Mouse (Mus musculus): ENCODE data around the gene Rab4b. TPM values are rescaled to one million over a fixed set of nuclear protein-coding genes. Genes with fewer than 3 reads are reported as not detected.

The Rab4b gene
- polyA plus RNA-seq, 1 experiment: 56.3 TPM

DNA sequence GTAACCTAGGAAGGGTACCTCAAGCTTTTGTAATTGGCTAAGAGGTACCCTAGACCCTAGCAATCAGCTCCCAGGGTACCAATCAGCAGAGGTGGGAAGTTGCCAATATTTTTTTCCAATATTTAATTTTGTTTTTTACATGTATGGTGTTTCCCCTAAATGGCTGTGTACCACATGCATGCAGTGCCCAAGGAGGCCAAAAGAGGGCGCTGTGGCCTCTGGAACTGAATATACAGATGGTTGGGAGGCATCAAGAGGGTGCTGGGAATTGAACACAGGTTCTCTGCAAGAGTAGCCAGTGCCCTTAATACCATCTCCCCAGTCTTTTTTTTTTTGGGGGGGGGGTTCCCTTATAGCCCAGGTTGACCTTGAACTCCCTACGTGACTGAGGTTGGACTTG is 47.3 kb downstream of the Rab4b start:
- H3K4me3 ChIP-seq: no peak overlapping the region
- H3ac ChIP-seq (ENCODE audit: control insufficient read depth, insufficient read length): no peak overlapping the region
- H3K36me3 ChIP-seq (ENCODE audit: control insufficient read depth, insufficient read depth): no peaks in the 10 kb centered on the region
- H3K27me3 ChIP-seq (ENCODE audit: control insufficient read depth, insufficient read depth, insufficient read length): no peaks in the 10 kb centered on the region
- H3K4me2 ChIP-seq (ENCODE audit: low read depth): no peak overlapping the region
- no peaks in the 10 kb centered on the region for H3K79me2 ChIP-seq (ENCODE audit: control insufficient read depth, insufficient read depth)
- TF ChIP-seq MYOD1 (IDR thresholded peaks at IDR 0.05; ENCODE audit: control insufficient read depth in 1 of 3, insufficient read length in 2 of 3, low read depth in 2 of 3) (no peak), REST (IDR thresholded peaks at IDR 0.05; ENCODE audit: insufficient read depth, insufficient read length) (no peak), E2F4 (IDR thresholded peaks at IDR 0.05; ENCODE audit: insufficient read depth) (no peak), SRF (IDR thresholded peaks at IDR 0.05; ENCODE audit: control insufficient read depth, insufficient read length, low read depth) (no peak), POLR2AphosphoS2 (IDR thresholded peaks at IDR 0.05; ENCODE audit: insufficient read length, low read depth) (no peak), CEBPB (IDR thresholded peaks at IDR 0.05; ENCODE audit: insufficient read depth, poor library complexity, severe bottlenecking) (no peak), TCF12 (IDR thresholded peaks at IDR 0.05; ENCODE audit: insufficient read depth, poor library complexity, severe bottlenecking) (no peak), USF1 (IDR thresholded peaks at IDR 0.05; ENCODE audit: low read depth) (no peak)

GRCm38 (mm10) chr7:27130521-27131370 is 48.0 kb downstream of the Rab4b start:
- no peak for TF ChIP-seq MYOG (IDR thresholded peaks at IDR 0.05; ENCODE audit: control insufficient read depth in 1 of 3, insufficient read depth in 1 of 3, insufficient read length in 2 of 3, low read depth in 2 of 3)
- no peak for TF ChIP-seq TCF12 (IDR thresholded peaks at IDR 0.05; ENCODE audit: insufficient read depth, poor library complexity, severe bottlenecking)
- TF ChIP-seq TCF3 (IDR thresholded peaks at IDR 0.05; ENCODE audit: insufficient read length, low read depth): no peak
- TF ChIP-seq POLR2A (IDR thresholded peaks at IDR 0.05; ENCODE audit: insufficient read length, low read depth): no peak
- TF ChIP-seq SRF (IDR thresholded peaks at IDR 0.05; ENCODE audit: control insufficient read depth, insufficient read length, low read depth): no peak
- TF ChIP-seq MYOD1 (IDR thresholded peaks at IDR 0.05; ENCODE audit: control insufficient read depth in 1 of 3, insufficient read length in 2 of 3, low read depth in 2 of 3): no peak
- H3K4me3 ChIP-seq: no peak overlapping the region
- no peaks in the 10 kb centered on the region for H3K79me2 ChIP-seq (ENCODE audit: control insufficient read depth, insufficient read depth)
- no peak overlapping the region for H3ac ChIP-seq (ENCODE audit: control insufficient read depth, insufficient read length)
- no peaks in the 10 kb centered on the region for H3K36me3 ChIP-seq (ENCODE audit: control insufficient read depth, insufficient read depth)
- no peaks in the 10 kb centered on the region for H3K27me3 ChIP-seq (ENCODE audit: control insufficient read depth, insufficient read depth, insufficient read length)
- no peak overlapping the region for H3K4me2 ChIP-seq (ENCODE audit: low read depth)

- Histone ChIP-seq H3K36me3 (ENCODE audit: control insufficient read depth, insufficient read depth) (no peaks in the 10 kb centered on the region), H3K79me2 (ENCODE audit: control insufficient read depth, insufficient read depth) (no peaks in the 10 kb centered on the region), H3K27me3 (ENCODE audit: control insufficient read depth, insufficient read depth, insufficient read length) (peaks cover 4% of the 10 kb centered on the region), H3K4me2 (ENCODE audit: low read depth) (no peak overlapping the region), H3K4me3 (no peak overlapping the region), H3ac (ENCODE audit: control insufficient read depth, insufficient read length) (no peak overlapping the region)
- TF ChIP-seq MYOG (IDR thresholded peaks at IDR 0.05; ENCODE audit: control insufficient read depth in 1 of 3, insufficient read depth in 1 of 3, insufficient read length in 2 of 3, low read depth in 2 of 3): no peak
- no peak for TF ChIP-seq POLR2AphosphoS2 (IDR thresholded peaks at IDR 0.05; ENCODE audit: insufficient read length, low read depth)
- TF ChIP-seq REST (IDR thresholded peaks at IDR 0.05; ENCODE audit: insufficient read depth, insufficient read length): no peak
- no peak for TF ChIP-seq MAX (IDR thresholded peaks at IDR 0.05; ENCODE audit: low read depth)
- TF ChIP-seq TCF3 (IDR thresholded peaks at IDR 0.05; ENCODE audit: insufficient read length, low read depth): no peak
- TF ChIP-seq CEBPB (IDR thresholded peaks at IDR 0.05; ENCODE audit: insufficient read depth, poor library complexity, severe bottlenecking): no peak
- no peak for TF ChIP-seq USF1 (IDR thresholded peaks at IDR 0.05; ENCODE audit: low read depth)
- no peak for TF ChIP-seq SRF (IDR thresholded peaks at IDR 0.05; ENCODE audit: control insufficient read depth, insufficient read length, low read depth)
- TF ChIP-seq MYOD1 (IDR thresholded peaks at IDR 0.05; ENCODE audit: control insufficient read depth in 1 of 3, insufficient read length in 2 of 3, low read depth in 2 of 3): no peak
- no peak for TF ChIP-seq E2F4 (IDR thresholded peaks at IDR 0.05; ENCODE audit: insufficient read depth)
- no peak for TF ChIP-seq POLR2A (IDR thresholded peaks at IDR 0.05; ENCODE audit: insufficient read length, low read depth)
- no peak for TF ChIP-seq TCF12 (IDR thresholded peaks at IDR 0.05; ENCODE audit: insufficient read depth, poor library complexity, severe bottlenecking)
Measured at GRCm38 (mm10) chr7:27129811-27130210, 48.9 kb downstream of the Rab4b start.

DNA sequence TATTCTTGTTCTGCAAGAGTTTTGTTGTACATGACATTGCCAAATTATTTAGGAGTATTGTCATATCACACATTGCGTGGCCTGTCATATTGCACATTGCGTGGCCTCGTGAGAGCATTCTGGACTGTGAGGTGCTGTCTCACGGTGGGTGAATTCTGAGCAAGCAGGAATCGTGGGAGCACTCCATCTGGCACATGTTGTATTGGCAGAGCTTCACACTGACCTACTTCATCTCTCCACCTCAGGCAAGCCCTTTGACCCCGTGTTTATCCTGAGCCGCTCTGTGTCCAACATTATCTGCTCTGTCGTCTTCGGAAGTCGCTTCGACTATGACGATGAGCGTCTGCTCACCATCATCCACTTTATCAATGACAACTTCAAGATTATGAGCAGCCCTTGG is 49.8 kb downstream of the Rab4b start:
- no peak overlapping the region for H3ac ChIP-seq (ENCODE audit: control insufficient read depth, insufficient read length)

More for the DNA sequence above, 49.8 kb downstream of the Rab4b start:
- TF ChIP-seq TCF12 (IDR thresholded peaks at IDR 0.05; ENCODE audit: insufficient read depth, poor library complexity, severe bottlenecking): no peak
- TF ChIP-seq CEBPB (IDR thresholded peaks at IDR 0.05; ENCODE audit: insufficient read depth, poor library complexity, severe bottlenecking): no peak
- TF ChIP-seq TCF3 (IDR thresholded peaks at IDR 0.05; ENCODE audit: insufficient read length, low read depth): no peak
- no peak for TF ChIP-seq REST (IDR thresholded peaks at IDR 0.05; ENCODE audit: insufficient read depth, insufficient read length)
- no peak for TF ChIP-seq MYOD1 (IDR thresholded peaks at IDR 0.05; ENCODE audit: control insufficient read depth in 1 of 3, insufficient read length in 2 of 3, low read depth in 2 of 3)
- no peak for TF ChIP-seq E2F4 (IDR thresholded peaks at IDR 0.05; ENCODE audit: insufficient read depth)
- TF ChIP-seq MYOG (IDR thresholded peaks at IDR 0.05; ENCODE audit: control insufficient read depth in 1 of 3, insufficient read depth in 1 of 3, insufficient read length in 2 of 3, low read depth in 2 of 3): no peak
- TF ChIP-seq SRF (IDR thresholded peaks at IDR 0.05; ENCODE audit: control insufficient read depth, insufficient read length, low read depth): no peak
- TF ChIP-seq MAX (IDR thresholded peaks at IDR 0.05; ENCODE audit: low read depth): no peak
- TF ChIP-seq USF1 (IDR thresholded peaks at IDR 0.05; ENCODE audit: low read depth): no peak
- TF ChIP-seq POLR2AphosphoS2 (IDR thresholded peaks at IDR 0.05; ENCODE audit: insufficient read length, low read depth): no peak
- TF ChIP-seq POLR2A (IDR thresholded peaks at IDR 0.05; ENCODE audit: insufficient read length, low read depth): no peak
- no peak overlapping the region for H3K4me3 ChIP-seq
- H3K4me2 ChIP-seq (ENCODE audit: low read depth): no peak overlapping the region
- H3K79me2 ChIP-seq (ENCODE audit: control insufficient read depth, insufficient read depth): no peaks in the 10 kb centered on the region
- H3K27me3 ChIP-seq (ENCODE audit: control insufficient read depth, insufficient read depth, insufficient read length): peaks cover 8% of the 10 kb centered on the region
- H3K36me3 ChIP-seq (ENCODE audit: control insufficient read depth, insufficient read depth): no peaks in the 10 kb centered on the region
